Mouse (Mus musculus) lung, adult 2 months (tissue): ENCODE results near the gene Pkn1.

Source experiments
- CTCF ChIP-seq: fragments of 200-500 bp; IDR thresholded peaks from 2 replicates; pipeline ENCODE4 v1.5.1; 2011; ENCODE audit warnings: mild to moderate bottlenecking, low read length, control low read depth; ENCODE audit not compliant: insufficient read depth
- POLR2A ChIP-seq: fragments of 200-500 bp; IDR thresholded peaks from 2 replicates; pipeline ENCODE4 v1.6.1; 2011; ENCODE audit warnings: low read depth, mild to moderate bottlenecking, control low read depth, low read length, borderline replicate concordance; ENCODE audit errors: extremely low read depth

GRCm38 (mm10) chr8:83697374-83698220, 1.4 kb downstream of the Pkn1 start:
- peak; percentile 60; the same call in 1 of the 2 replicates for TF ChIP-seq POLR2A
- no peak for TF ChIP-seq CTCF
